In the genomic region with DNA sequence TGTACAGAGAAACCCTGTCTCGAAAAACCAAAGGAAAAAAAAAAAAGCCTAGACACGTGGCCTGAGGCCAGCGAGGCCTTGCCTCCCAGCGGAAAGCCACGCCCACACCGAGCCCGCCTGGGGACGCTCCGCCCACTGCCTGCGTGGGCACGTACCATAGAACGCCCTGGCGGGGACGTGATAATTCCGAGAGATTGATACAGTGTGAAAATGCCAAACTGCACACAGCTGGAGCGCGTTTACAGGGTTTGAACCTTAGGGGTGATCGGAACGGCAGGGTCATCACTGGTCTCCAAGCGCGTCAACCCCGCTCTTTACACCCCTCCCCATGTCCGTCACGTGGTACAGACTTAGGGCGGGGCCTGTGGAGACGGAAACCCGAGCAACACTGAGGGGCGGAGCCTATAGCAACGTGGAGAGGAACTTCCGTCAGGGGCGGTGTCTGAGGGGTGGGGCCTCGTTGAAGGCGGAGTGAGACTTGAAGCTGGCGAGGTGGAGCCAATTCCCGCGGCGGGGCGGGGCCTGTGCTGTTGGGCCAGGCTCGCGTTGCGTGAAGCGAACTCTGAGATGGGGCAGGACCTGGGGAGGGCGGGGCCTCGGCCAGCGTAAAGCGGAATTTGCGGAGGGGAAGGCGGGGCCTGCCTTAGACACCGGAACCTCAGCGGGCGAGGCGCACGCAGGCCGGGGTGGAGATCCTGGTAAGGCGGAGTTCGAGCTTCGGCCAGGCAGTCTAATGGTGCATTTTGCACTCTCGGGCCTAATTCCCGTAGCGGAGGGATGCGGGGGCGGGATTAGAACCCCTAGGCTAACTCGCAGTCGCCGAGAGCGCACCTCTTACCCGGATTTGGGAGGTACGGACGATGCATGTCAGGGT, we compare ENCODE assay signal across 8 mouse cellular contexts. TPM values are rescaled to one million over a fixed set of nuclear protein-coding genes. Genes with fewer than 3 reads are reported as not detected.
DNase-seq lines count a peak whose midpoint lies in the region; ATAC-seq lines count a peak whose summit lies in the region.

Gene Brat1, plus strand, starts transcription at position 634 of the 874 bp plus-strand sequence.

- peak; percentile 99 for DNase-seq in c-Kit-negative CD71-positive TER-119-positive erythroid progenitor cells, embryonic 14.5 days (ENCODE audit: low read depth, low spot score)
- DNase-seq in fibroblast of lung, adult 2 months (ENCODE audit: low read depth) = peak; percentile 99
- DNase-seq in kidney, postnatal 14 days = peak; percentile 100
- DNase-seq in liver, embryonic 13.5 days = peak; percentile 100
- peak; percentile 99 for DNase-seq in neural tube, embryonic 10.5 days (ENCODE audit: extremely low spot score, low spot score)

- H3K27me3 ChIP-seq in heart, embryonic 14.5 days (ENCODE audit: control insufficient read depth, insufficient read depth, low read length) = no peaks in the 10 kb centered on the region
- no peaks in the 10 kb centered on the region; the same call in 1 of the 2 replicates for H3K27me3 ChIP-seq in liver, embryonic 13.5 days
- no peaks in the 10 kb centered on the region for H3K27me3 ChIP-seq in stomach, embryonic 16.5 days (ENCODE audit: control insufficient read depth, insufficient read depth, low read length)

- H3K27ac ChIP-seq in heart, embryonic 14.5 days (replicated peaks in 1 of 2; ENCODE audit: control insufficient read depth in 1 of 2, insufficient read depth in 1 of 2, low read depth in 2 of 2, low read length in 2 of 2) = peak within 1 kb of the TSS; percentile 92 to 98
- peak within 1 kb of the TSS; percentile 88 for H3K27ac ChIP-seq in liver, embryonic 13.5 days
- peak within 1 kb of the TSS; percentile 95 for H3K27ac ChIP-seq in stomach, embryonic 16.5 days (ENCODE audit: low read length)

- H3K36me3 ChIP-seq in heart, embryonic 14.5 days (ENCODE audit: control insufficient read depth, insufficient read depth, low read length) = peaks cover 19% of the 10 kb centered on the region
- peaks cover 10% of the 10 kb centered on the region for H3K36me3 ChIP-seq in liver, embryonic 13.5 days
- H3K36me3 ChIP-seq in stomach, embryonic 16.5 days (ENCODE audit: control insufficient read depth, insufficient read depth, low read length) = no peaks in the 10 kb centered on the region

- ATAC-seq in CD4-positive, CD25-positive, alpha-beta regulatory T cell, adult 4 months = peak; percentile 88
- ATAC-seq in heart, embryonic 14.5 days (ENCODE audit: insufficient number of reproducible peaks, insufficient read depth, low FRiP score, low read depth) = peak; percentile 94
- peak; percentile 90 for ATAC-seq in liver, embryonic 13.5 days (ENCODE audit: low read depth)
- peak; percentile 96 for ATAC-seq in stomach, embryonic 16.5 days (ENCODE audit: insufficient read depth, low FRiP score)

- peaks cover 14 to 29% of the 10 kb centered on the region in 2 experiments for H3K4me1 ChIP-seq in heart, embryonic 14.5 days (ENCODE audit: control insufficient read depth in 2 of 2, insufficient read depth in 2 of 2, low read length in 2 of 2)
- peaks cover 65% of the 10 kb centered on the region for H3K4me1 ChIP-seq in liver, embryonic 13.5 days (replicated peaks)
- peaks cover 29% of the 10 kb centered on the region for H3K4me1 ChIP-seq in stomach, embryonic 16.5 days (ENCODE audit: control insufficient read depth, insufficient read depth, low read length)

- H3K4me3 ChIP-seq in heart, embryonic 14.5 days (ENCODE audit: control insufficient read depth in 1 of 2, insufficient read depth in 1 of 2, low read depth in 1 of 2, low read length in 2 of 2) = peak within 1 kb of the TSS; percentile 65 to 79
- peak within 1 kb of the TSS; percentile 71 for H3K4me3 ChIP-seq in liver, embryonic 13.5 days (replicated peaks)
- H3K4me3 ChIP-seq in stomach, embryonic 16.5 days (replicated peaks; ENCODE audit: low read length) = peak within 1 kb of the TSS; percentile 61

- H3K4me2 ChIP-seq in heart, embryonic 14.5 days (ENCODE audit: low read length) = peak within 1 kb of the TSS; percentile 89
- peak within 1 kb of the TSS; percentile 97 for H3K4me2 ChIP-seq in liver, embryonic 13.5 days
- peak within 1 kb of the TSS; percentile 87 for H3K4me2 ChIP-seq in stomach, embryonic 16.5 days (ENCODE audit: low read depth, low read length)

- no peaks in the 10 kb centered on the region for H3K9me3 ChIP-seq in heart, embryonic 14.5 days (ENCODE audit: control insufficient read depth, low read length)
- no peaks in the 10 kb centered on the region for H3K9me3 ChIP-seq in liver, embryonic 13.5 days (replicated peaks)
- H3K9me3 ChIP-seq in stomach, embryonic 16.5 days (replicated peaks; ENCODE audit: control insufficient read depth, low read length) = no peaks in the 10 kb centered on the region

- WGBS in heart, embryonic 14.5 days = under 1% methylated on average over 68 of the region's 69 CpGs
- WGBS in liver, embryonic 13.5 days (ENCODE audit: insufficient replicate concordance) = under 1% methylated on average over 69 of the region's 69 CpGs
- WGBS in stomach, embryonic 16.5 days = under 1% methylated on average over 69 of the region's 69 CpGs

- peak within 1 kb of the TSS; percentile 90 for H3K9ac ChIP-seq in heart, embryonic 14.5 days (ENCODE audit: low read length)
- peak within 1 kb of the TSS; percentile 82 for H3K9ac ChIP-seq in liver, embryonic 13.5 days
- H3K9ac ChIP-seq in stomach, embryonic 16.5 days (ENCODE audit: low read length) = peak within 1 kb of the TSS; percentile 79

RNA-seq across cellular contexts. Expression of gene Brat1, which starts in this region (rescaled TPM):
- polyA plus RNA-seq in CD4-positive, CD25-positive, alpha-beta regulatory T cell, adult 4 months (2017; shearing (Covaris generic)) = 10 to 100 TPM; 15.4 to 33.1 TPM
- polyA plus RNA-seq in heart, embryonic 14.5 days (2014; fragmentation: Nextera tagmentation; extraction: Ambion mirVana) = 8.9 and 9.4 TPM in 2 replicates
- polyA plus RNA-seq in liver, embryonic 13.5 days (2015; fragmentation: Nextera tagmentation; extraction: Ambion mirVana) = 8.0 and 8.2 TPM in 2 replicates
- polyA plus RNA-seq in stomach, embryonic 16.5 days (2015; fragmentation: Nextera tagmentation; extraction: Ambion mirVana) = 20.4 and 20.7 TPM in 2 replicates

Comparison
In these comparisons a context has a peak if more than half of its experiments do, and no peak if none do; other contexts are left out.
1. Peak in every context shown above with its lines: DNase-seq, ATAC-seq, H3K4me3 ChIP-seq and H3K27ac ChIP-seq.